Mouse (Mus musculus) liver, embryonic 15.5 days (tissue): ENCODE measurements at regions not wholly inside any gene's neighbourhood (a gene's known extent, or its start where the extent isn't known, plus 50 kb on each side); places are given as distances from the start of the nearest gene placed in this dataset.
"Not testable (repeated sequence)": the region's sequence is repeated elsewhere in the genome, so short reads cannot be mapped to it uniquely, and the experiment has no call there.

Experiments used
- ATAC-seq: fragments of 200-750 bp; cut with Nextera tagmentation; 2 replicates; pipeline ENCODE4 v1.8.0; 2017; ENCODE audit warnings: moderate number of reproducible peaks, mild to moderate bottlenecking, moderate library complexity; ENCODE audit not compliant: insufficient read depth
- H3K27ac ChIP-seq: fragments of 300-500 bp; sonication (generic); replicated peaks from 2 replicates; pipeline ENCODE4 v1.5.1; 2015; ENCODE audit warnings: mild to moderate bottlenecking, inconsistent platforms
- H3K27me3 ChIP-seq: fragments of 300-500 bp; sonication (generic); 2 replicates; pipeline ENCODE4 v1.6.1; 2015; ENCODE audit warnings: mild to moderate bottlenecking, inconsistent platforms
- H3K36me3 ChIP-seq: fragments of 300-500 bp; sonication (generic); replicated peaks from 2 replicates; pipeline ENCODE4 v1.6.1; 2015; ENCODE audit warnings: moderate library complexity, mild to moderate bottlenecking, inconsistent platforms
- H3K4me1 ChIP-seq: fragments of 300-500 bp; sonication (generic); replicated peaks from 2 replicates; pipeline ENCODE4 v1.6.1; 2015; ENCODE audit warnings: inconsistent platforms
- H3K4me2 ChIP-seq: fragments of 300-500 bp; sonication (generic); 2 replicates; pipeline ENCODE4 v1.6.1; 2015; ENCODE audit warnings: moderate library complexity, mild to moderate bottlenecking, inconsistent platforms
- H3K4me3 ChIP-seq: fragments of 300-500 bp; sonication (generic); replicated peaks from 2 replicates; pipeline ENCODE4 v1.5.1; 2015; ENCODE audit warnings: mild to moderate bottlenecking, inconsistent platforms
- H3K9ac ChIP-seq: fragments of 300-500 bp; sonication (generic); 2 replicates; pipeline ENCODE4 v1.6.1; 2015; ENCODE audit warnings: moderate library complexity, mild to moderate bottlenecking, inconsistent platforms
- H3K9me3 ChIP-seq: fragments of 300-500 bp; sonication (generic); replicated peaks from 2 replicates; pipeline ENCODE4 v1.6.1; 2016; ENCODE audit warnings: inconsistent platforms
- WGBS: fragments of 180-500 bp; shearing (Covaris S2); methylation state at CpG from one replicate; pipeline ENCODE4 v1.1.7; 2015; ENCODE audit warnings: mixed read lengths; ENCODE audit not compliant: insufficient replicate concordance; 5-methylcytosine and 5-hydroxymethylcytosine counted together

DNA sequence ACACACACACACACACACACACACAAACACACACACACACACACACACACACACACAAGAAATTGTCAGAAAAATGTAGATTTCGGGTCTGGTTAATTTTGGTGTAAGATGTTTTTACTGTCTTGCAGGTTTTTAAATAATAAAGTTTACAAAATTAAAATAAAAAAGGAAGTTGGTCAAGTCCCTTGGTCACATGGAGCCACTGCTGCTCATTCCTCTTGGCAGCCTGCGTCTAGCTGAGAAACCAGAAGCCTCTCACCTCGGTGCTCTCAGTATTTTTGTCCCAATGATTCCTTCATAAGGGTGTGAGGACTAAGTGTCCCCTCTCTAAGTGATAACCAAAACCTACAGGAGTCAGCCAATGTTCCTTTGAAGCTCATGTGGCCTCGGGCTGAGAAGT is 76.8 kb upstream of the Smg1 start:
- no peaks in the 10 kb centered on the region for H3K4me1 ChIP-seq
- H3K27me3 ChIP-seq, result no peaks in the 10 kb centered on the region
- H3K4me3 ChIP-seq, result no peak overlapping the region
- H3K27ac ChIP-seq, result no peak overlapping the region
- no peaks in the 10 kb centered on the region for H3K36me3 ChIP-seq
- no peaks in the 10 kb centered on the region for H3K9me3 ChIP-seq
- no peak overlapping the region for H3K4me2 ChIP-seq
- ATAC-seq, result no peak
- 46% methylated on average over 4 of the region's 4 CpGs for WGBS
- H3K9ac ChIP-seq, result no peak overlapping the region

DNA sequence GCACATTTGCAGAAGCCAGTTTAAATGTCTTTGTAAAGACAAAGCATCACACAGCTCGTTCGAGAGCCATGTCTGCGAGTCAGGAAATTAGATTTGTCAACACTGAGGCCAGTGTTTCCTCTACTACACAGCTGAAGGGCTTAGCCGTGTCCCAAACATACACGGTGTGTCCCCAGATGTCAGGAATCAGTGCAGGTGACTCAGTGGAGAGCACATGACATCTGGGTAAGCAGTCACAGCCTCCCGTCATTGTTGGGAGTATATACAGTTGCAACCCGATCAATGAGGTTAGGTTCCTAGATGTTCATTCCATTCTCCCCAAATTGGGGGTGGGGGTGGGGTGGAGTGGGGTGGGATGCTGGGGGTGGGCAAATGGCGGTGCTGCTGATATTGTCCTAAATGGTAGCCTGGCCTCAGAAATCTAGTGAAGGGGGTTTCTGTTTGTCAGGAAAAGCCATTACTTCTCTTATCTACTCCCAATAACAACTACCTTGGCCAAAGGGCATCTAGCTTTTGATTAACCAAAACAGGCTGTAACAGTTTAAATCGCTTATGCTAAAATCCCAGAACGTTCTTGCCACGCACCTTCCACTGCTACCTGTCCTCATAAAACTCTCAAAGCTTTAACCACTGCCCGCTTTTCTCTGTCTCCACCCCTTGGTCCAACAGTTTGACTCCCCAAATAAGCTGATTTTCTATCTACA is 75.1 kb upstream of the Smg1 start:
- ATAC-seq, result peak; percentile 56
- no peaks in the 10 kb centered on the region for H3K4me1 ChIP-seq
- H3K4me3 ChIP-seq, result no peak overlapping the region
- peak overlapping the region; percentile 25 for H3K4me2 ChIP-seq
- H3K9me3 ChIP-seq, result no peaks in the 10 kb centered on the region
- no peak overlapping the region; the same call in 1 of the 2 replicates for H3K27ac ChIP-seq
- no peaks in the 10 kb centered on the region for H3K27me3 ChIP-seq
- no peaks in the 10 kb centered on the region for H3K36me3 ChIP-seq
- 45% methylated on average over 12 of the region's 12 CpGs for WGBS
- H3K9ac ChIP-seq, result no peak overlapping the region

DNA sequence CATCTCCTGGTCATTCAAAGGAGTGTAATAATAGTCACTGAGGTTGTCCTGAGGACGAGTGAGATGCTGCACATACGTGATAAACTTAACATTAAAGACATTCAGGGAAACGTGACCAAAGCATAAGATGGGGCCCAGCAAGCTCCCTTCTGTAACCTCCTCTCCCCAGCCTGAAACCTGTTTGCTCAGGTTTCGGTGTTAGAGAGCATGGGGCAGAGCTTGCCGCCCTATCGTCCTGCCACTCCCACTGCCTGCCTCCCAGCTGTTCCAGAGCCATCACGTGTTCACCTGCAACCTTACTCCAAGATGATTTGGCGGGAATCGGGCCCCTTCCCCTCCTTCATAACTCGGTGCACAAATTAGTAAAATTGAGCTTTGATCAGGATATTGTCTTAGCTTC is 71.4 kb upstream of the Smg1 start:
- not testable (repeated sequence) for H3K4me1 ChIP-seq, H3K27me3 ChIP-seq, H3K4me2 ChIP-seq, H3K27ac ChIP-seq, H3K9ac ChIP-seq, ATAC-seq, H3K9me3 ChIP-seq, H3K4me3 ChIP-seq, H3K36me3 ChIP-seq
- WGBS, result 54% methylated on average over 10 of the region's 10 CpGs

DNA sequence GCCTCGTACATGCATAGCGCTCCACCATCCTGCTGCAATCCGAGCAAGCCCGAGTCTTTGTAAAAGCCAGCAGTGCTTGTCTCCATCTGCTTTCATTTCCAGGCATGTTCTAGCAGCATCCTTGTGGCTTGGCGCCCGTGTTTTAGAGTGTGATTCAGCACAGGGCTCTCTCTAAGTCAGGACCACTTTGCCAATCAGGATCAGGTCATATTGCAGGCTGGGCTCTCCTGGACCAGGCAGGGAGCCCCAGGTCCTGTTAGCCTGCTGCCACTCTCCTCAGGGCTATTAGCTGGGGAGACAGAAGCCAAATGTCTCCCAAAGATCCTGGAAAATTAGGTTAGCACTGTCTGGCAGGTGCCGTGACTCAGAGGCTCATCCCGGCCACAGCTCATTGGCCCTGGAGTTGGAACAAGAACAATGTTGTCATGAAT is 70.8 kb upstream of the Smg1 start:
- Histone ChIP-seq H3K36me3 (no peaks in the 10 kb centered on the region), H3K9ac (no peak overlapping the region), H3K27me3 (no peaks in the 10 kb centered on the region), H3K4me2 (no peak overlapping the region), H3K4me3 (no peak overlapping the region), H3K4me1 (no peaks in the 10 kb centered on the region), H3K27ac (no peak overlapping the region), H3K9me3 (no peaks in the 10 kb centered on the region)
- WGBS, result 73% methylated on average over 8 of the region's 8 CpGs
- ATAC-seq, result no peak

DNA sequence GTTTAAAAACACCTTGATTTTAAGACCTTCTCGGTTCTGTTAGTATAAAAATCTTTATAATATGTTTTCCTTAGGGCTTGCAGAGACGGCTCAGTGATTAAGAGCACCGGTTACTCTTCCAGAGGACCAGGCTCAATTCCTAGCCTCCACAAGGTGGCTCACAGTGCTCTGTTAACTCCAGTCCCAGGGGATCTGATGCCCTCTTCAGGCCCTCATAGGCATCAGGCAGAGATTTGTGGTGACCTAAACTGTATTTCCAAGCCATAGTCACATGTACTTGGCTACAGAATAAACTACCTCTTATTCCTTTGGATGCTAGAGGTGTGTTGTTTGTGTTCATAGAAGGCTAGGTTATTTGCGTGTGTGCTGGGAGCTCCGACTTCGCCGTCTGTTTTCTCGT is 70.3 kb upstream of the Smg1 start:
- no peak overlapping the region for H3K4me3 ChIP-seq
- H3K9ac ChIP-seq, result no peak overlapping the region
- H3K27ac ChIP-seq, result no peak overlapping the region
- no peaks in the 10 kb centered on the region for H3K27me3 ChIP-seq
- WGBS, result 56% methylated on average over 8 of the region's 8 CpGs
- no peak for ATAC-seq
- H3K36me3 ChIP-seq, result no peaks in the 10 kb centered on the region
- no peaks in the 10 kb centered on the region for H3K4me1 ChIP-seq
- no peak overlapping the region for H3K4me2 ChIP-seq
- H3K9me3 ChIP-seq, result no peaks in the 10 kb centered on the region

DNA sequence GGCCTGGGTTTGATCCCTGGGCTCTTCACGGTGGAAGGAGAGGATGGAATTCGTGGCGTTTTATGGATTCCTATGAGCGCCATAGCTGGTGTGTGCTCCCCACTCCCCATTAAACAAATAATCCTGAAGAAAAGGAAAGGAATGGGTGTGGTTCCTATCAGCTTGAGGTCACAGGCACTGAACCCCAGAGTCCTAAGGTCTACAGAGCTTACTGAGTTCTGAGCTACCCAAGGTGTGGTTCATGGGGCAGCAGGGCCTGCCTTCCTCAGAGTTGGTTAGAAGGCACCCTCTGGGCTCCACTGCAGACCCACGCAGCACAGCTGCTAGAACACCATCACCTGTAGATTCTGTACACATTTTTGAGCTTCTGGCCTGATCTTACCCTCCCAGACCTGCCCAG is 66.3 kb upstream of the Smg1 start:
- Histone ChIP-seq H3K4me1 (no peaks in the 10 kb centered on the region), H3K4me2 (no peak overlapping the region), H3K9ac (no peak overlapping the region), H3K27me3 (no peaks in the 10 kb centered on the region), H3K9me3 (no peaks in the 10 kb centered on the region), H3K27ac (no peak overlapping the region), H3K36me3 (no peaks in the 10 kb centered on the region), H3K4me3 (no peak overlapping the region)
- no peak for ATAC-seq
- WGBS, result 69% methylated on average over 5 of the region's 5 CpGs

DNA sequence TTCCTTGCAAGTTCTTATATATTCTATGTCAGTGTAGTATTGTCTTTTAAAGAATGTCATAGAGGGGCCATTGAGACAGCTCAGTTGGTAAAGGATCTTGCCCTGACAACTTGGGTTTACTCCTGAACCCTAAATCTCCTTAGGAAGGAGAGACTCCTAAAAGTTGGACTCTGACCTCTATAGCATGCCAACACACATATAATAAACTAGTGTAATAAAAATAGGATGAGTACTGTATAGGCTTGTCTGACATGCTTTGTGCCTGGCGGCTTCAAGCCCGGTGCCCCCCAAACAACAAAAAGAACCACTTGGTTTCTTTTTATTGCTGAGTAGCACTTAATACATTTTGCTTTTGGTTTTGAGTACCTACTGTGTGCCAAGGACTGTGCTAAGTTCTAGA is 65.4 kb upstream of the Smg1 start:
- no peaks in the 10 kb centered on the region for H3K27me3 ChIP-seq
- H3K36me3 ChIP-seq, result no peaks in the 10 kb centered on the region
- no peaks in the 10 kb centered on the region for H3K4me1 ChIP-seq
- H3K4me3 ChIP-seq, result no peak overlapping the region
- H3K9me3 ChIP-seq, result no peaks in the 10 kb centered on the region
- H3K27ac ChIP-seq, result no peak overlapping the region
- WGBS, result 85% methylated on average over 2 of the region's 2 CpGs
- no peak overlapping the region for H3K4me2 ChIP-seq
- no peak for ATAC-seq
- H3K9ac ChIP-seq, result no peak overlapping the region

DNA sequence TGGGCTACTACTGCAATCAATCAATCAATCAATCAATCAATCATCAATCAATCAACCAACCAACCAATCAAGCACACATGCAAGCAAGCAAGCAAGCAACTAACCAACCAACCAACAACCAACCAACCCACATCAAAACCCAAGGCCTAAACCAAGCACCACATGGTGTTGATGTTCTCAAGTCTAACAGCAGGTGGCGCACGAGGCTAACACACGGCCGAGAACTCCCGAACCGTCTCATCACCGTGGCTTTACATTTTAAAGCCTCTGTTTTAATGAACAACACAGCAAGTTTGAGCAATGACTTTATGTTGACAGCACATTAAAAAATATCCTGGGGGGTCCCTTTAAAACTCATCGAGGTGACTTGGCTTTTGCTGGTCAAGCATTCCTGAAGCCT is 61.3 kb upstream of the Smg1 start:
- H3K4me2 ChIP-seq, result no peak overlapping the region
- H3K9me3 ChIP-seq, result no peaks in the 10 kb centered on the region
- no peak overlapping the region for H3K4me3 ChIP-seq
- H3K27me3 ChIP-seq, result no peaks in the 10 kb centered on the region
- no peak overlapping the region for H3K27ac ChIP-seq
- no peaks in the 10 kb centered on the region for H3K4me1 ChIP-seq
- WGBS, result 2% methylated on average over 8 of the region's 8 CpGs
- no peak for ATAC-seq
- H3K9ac ChIP-seq, result no peak overlapping the region
- no peaks in the 10 kb centered on the region for H3K36me3 ChIP-seq

DNA sequence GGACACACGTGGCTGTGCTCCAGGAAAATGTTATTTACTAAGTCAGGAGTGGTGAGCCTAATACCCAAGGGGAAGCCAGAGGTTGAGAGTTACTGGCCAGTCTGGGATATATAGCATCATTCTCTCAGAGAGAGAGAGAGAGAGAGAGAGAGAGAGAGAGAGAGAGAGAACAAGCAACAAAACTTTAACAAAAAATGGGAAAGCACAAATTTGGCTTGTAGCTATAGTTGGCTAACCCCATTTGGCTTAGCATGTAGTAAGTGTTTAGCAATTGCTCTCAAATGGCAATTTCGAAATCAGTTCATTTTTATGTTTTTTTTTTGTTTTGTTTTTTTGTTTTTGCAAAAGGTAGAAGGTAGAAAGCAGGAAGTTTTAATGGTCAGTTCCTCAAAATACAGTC is 60.9 kb upstream of the Smg1 start:
- no peak overlapping the region for H3K27ac ChIP-seq
- H3K4me2 ChIP-seq, result no peak overlapping the region
- H3K36me3 ChIP-seq, result no peaks in the 10 kb centered on the region
- no peak overlapping the region for H3K9ac ChIP-seq
- 43% methylated on average over 2 of the region's 2 CpGs for WGBS
- no peak overlapping the region for H3K4me3 ChIP-seq
- no peaks in the 10 kb centered on the region for H3K4me1 ChIP-seq
- H3K27me3 ChIP-seq, result no peaks in the 10 kb centered on the region
- H3K9me3 ChIP-seq, result no peaks in the 10 kb centered on the region
- no peak for ATAC-seq

DNA sequence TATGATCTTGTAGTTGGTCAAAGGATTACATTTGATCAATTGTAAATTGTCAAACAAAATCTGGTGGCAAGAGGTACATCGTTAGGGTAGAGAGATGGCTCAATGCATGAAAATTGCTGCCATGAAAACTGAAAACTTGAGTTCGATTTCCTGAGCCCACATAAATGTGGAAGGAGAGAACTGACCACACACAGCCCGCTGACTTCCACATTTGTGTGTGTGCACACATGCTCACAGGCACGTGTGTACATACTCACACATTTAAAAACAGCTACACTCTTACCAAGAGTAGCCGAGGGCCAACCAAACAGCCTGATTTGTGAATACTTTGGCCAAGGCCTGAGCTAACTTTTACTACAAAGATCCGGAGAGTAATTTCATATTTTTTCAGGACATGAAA is 60.5 kb upstream of the Smg1 start:
- H3K36me3 ChIP-seq, result no peaks in the 10 kb centered on the region
- H3K27ac ChIP-seq, result no peak overlapping the region
- no peak for ATAC-seq
- H3K27me3 ChIP-seq, result no peaks in the 10 kb centered on the region
- no peak overlapping the region for H3K4me2 ChIP-seq
- no peak overlapping the region for H3K4me3 ChIP-seq
- H3K9ac ChIP-seq, result no peak overlapping the region
- H3K4me1 ChIP-seq, result no peaks in the 10 kb centered on the region
- 63% methylated on average over 6 of the region's 6 CpGs for WGBS
- H3K9me3 ChIP-seq, result no peaks in the 10 kb centered on the region

DNA sequence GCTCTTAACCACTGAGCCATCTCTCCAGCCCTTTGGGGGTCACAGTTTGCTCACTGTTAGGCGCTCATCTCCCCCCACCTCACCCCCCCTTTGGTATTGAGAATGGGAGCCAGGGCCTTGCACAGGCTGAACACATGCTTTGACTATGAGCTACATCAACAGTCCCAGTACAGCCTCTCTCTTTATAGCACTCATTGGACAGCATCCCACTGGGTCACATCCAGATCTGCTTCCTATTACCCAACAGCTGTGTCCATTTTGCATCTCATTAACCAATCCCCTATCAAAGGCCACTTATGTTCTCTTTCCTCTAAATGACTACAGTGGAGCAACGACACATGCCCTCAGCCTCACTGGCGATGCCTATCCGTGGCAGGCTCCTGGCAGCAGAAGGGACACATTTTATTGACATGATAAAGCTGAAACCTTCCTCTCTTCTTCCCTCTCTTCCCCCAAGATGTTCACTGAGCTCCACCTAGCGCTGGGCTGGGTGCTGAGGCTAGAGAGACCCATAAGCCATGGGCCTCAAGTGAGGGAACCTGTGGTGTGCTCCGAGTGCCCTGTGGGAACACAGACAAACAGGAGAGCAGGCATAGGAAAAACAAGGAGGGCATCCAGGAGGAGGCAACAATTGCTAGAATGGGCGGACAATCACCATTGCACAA is 57.3 kb upstream of the Smg1 start:
- no peaks in the 10 kb centered on the region for H3K36me3 ChIP-seq
- H3K4me2 ChIP-seq, result no peak overlapping the region
- H3K4me1 ChIP-seq, result no peaks in the 10 kb centered on the region
- no peaks in the 10 kb centered on the region for H3K27me3 ChIP-seq
- no peaks in the 10 kb centered on the region for H3K9me3 ChIP-seq
- ATAC-seq, result 0 out of 2 replicates have a peak, but pooled peaks have one; percentile 18
- H3K4me3 ChIP-seq, result no peak overlapping the region
- no peak overlapping the region for H3K9ac ChIP-seq
- no peak overlapping the region for H3K27ac ChIP-seq
- 46% methylated on average over 7 of the region's 7 CpGs for WGBS

DNA sequence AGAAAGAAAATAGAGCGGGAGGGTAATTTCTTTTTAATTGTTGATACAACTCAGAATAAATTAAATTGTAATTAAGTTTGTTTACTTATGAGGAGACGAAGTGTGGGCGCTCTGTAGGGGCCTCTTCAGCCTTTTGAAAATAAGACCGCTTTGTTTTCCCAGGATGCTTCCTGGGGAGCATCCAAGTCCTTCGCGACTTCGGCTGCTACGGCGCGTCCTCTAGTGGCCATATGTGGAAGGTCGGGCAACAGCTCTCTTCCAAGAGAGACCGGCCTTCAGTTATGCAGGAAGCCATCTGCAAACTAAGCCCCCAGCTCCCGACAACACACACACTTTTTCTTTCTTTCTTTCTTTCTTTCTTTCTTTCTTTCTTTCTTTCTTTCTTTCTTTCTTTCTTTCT is 54.1 kb upstream of the Smg1 start:
- no peak overlapping the region for H3K4me2 ChIP-seq
- WGBS, result 7% methylated on average over 13 of the region's 13 CpGs
- H3K27ac ChIP-seq, result no peak overlapping the region
- no peak for ATAC-seq
- no peaks in the 10 kb centered on the region for H3K36me3 ChIP-seq
- H3K9ac ChIP-seq, result no peak overlapping the region
- H3K9me3 ChIP-seq, result no peaks in the 10 kb centered on the region
- no peaks in the 10 kb centered on the region for H3K4me1 ChIP-seq
- no peaks in the 10 kb centered on the region for H3K27me3 ChIP-seq
- H3K4me3 ChIP-seq, result no peak overlapping the region
